Mouse (Mus musculus) CD4-positive, CD25-positive, alpha-beta regulatory T cell (primary cell): Measurements from ENCODE around the gene Olfr10. TPM values are rescaled to one million over a fixed set of nuclear protein-coding genes. Genes with fewer than 3 reads are reported as not detected.

Experiments used
- polyA plus RNA-seq: library from polyadenylated mRNA; unstranded; fragments of 100-300 nt; shearing (Covaris generic); gene quantifications from one replicate; pipeline ENCODE4 v1.2.1, GENCODE M21; 2017

Gene Olfr10
- polyA plus RNA-seq, result not detected

GRCm38 (mm10) chr11:49304441-49304840, at the start of gene Olfr10:
TSS of gene Olfr10 (plus strand) at chr11:49304741.

GRCm38 (mm10) chr11:49278222-49278621, 26.3 kb upstream of the Olfr10 start, which contains the start of gene Olfr1393:
TSS of gene Olfr1393 (plus strand) at chr11:49278304.

GRCm38 (mm10) chr11:49284982-49285381, 19.6 kb upstream of the Olfr10 start, which contains the start of gene Olfr1392:
TSS of gene Olfr1392 (plus strand) at chr11:49285282.

GRCm38 (mm10) chr11:49322442-49322841, 17.9 kb downstream of the Olfr10 start, which contains the start of gene Olfr1391:
TSS of gene Olfr1391 (plus strand) at chr11:49322742.

DNA sequence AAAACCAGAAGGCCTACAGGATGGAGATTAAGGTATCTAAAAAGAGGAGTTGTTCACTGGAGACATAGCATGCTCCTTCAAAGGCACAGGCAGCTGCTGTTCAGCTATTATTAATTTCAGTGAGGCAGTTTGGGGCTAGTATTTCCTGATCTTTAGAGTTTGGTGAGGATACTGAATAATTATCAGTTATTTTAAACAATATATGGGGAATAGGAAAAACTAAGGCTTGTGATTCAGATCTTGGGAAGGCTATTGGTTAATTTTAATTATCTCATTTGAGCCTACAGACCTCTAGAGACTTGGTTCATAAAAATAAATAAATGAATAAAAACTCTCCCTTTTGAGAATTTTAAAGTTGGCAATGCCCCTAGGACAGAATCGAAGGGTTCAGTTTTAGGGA, 30.3 kb downstream of the Olfr10 start, which contains the start of gene Olfr1390:
Gene Olfr1390 (plus strand): TSS at position 301 of the 400 bp plus-strand sequence.

Other genes starting within 250 kb of the Olfr10 start
- gene Tgtp2, start 240.5 kb upstream of the Olfr10 start, polyA plus RNA-seq, result 249 TPM
- 436 TPM for gene Ifi47, start 228.2 kb upstream of the Olfr10 start, polyA plus RNA-seq
- not detected for gene Olfr1396, start 189.9 kb upstream of the Olfr10 start, polyA plus RNA-seq
- not detected for gene Olfr1395, start 162.5 kb upstream of the Olfr10 start, polyA plus RNA-seq
- not detected for gene Olfr1394, start 150.4 kb upstream of the Olfr10 start, polyA plus RNA-seq
- gene Btnl9, start 117.6 kb upstream of the Olfr10 start, polyA plus RNA-seq, result not detected
- 59.5 TPM for gene Zfp62, start 101.4 kb upstream of the Olfr10 start, polyA plus RNA-seq
- gene Mgat1, start 60.5 kb upstream of the Olfr10 start, polyA plus RNA-seq, result 95.9 TPM
- gene Olfr1393, start 26.4 kb upstream of the Olfr10 start, polyA plus RNA-seq, result 0.08 TPM
- gene Olfr1392, start 19.5 kb upstream of the Olfr10 start, polyA plus RNA-seq, result not detected
- not detected for gene Olfr1391, start 18.0 kb downstream of the Olfr10 start, polyA plus RNA-seq
- not detected for gene Olfr1390, start 30.4 kb downstream of the Olfr10 start, polyA plus RNA-seq
- not detected for gene Olfr1389, start 118.3 kb downstream of the Olfr10 start, polyA plus RNA-seq
- 0.06 TPM for gene Olfr1388, start 131.9 kb downstream of the Olfr10 start, polyA plus RNA-seq
- not detected for gene Olfr1387, start 150.6 kb downstream of the Olfr10 start, polyA plus RNA-seq
- gene Olfr1386, start 160.3 kb downstream of the Olfr10 start, polyA plus RNA-seq, result not detected
- 0.05 TPM for gene Olfr1385, start 184.3 kb downstream of the Olfr10 start, polyA plus RNA-seq
- gene Olfr1384, start 202.0 kb downstream of the Olfr10 start, polyA plus RNA-seq, result not detected
- not detected for gene Olfr1383, start 214.9 kb downstream of the Olfr10 start, polyA plus RNA-seq
- gene Olfr1382, start 223.5 kb downstream of the Olfr10 start, polyA plus RNA-seq, result not detected
- gene Olfr1381, start 238.7 kb downstream of the Olfr10 start, polyA plus RNA-seq, result not detected